Mouse (Mus musculus) heart, postnatal 0 days (tissue): ENCODE data around the gene Dyrk1a.

Experiments used
- CTCF ChIP-seq: IDR thresholded peaks from 2 replicates; pipeline ENCODE4 v1.5.1; 2016; ENCODE audit warnings: antibody characterized with exemption, control low read depth, low read depth
- EP300 ChIP-seq: IDR thresholded peaks from 2 replicates; pipeline ENCODE4 v1.6.1; 2016; ENCODE audit warnings: antibody characterized with exemption, low read depth

DNA sequence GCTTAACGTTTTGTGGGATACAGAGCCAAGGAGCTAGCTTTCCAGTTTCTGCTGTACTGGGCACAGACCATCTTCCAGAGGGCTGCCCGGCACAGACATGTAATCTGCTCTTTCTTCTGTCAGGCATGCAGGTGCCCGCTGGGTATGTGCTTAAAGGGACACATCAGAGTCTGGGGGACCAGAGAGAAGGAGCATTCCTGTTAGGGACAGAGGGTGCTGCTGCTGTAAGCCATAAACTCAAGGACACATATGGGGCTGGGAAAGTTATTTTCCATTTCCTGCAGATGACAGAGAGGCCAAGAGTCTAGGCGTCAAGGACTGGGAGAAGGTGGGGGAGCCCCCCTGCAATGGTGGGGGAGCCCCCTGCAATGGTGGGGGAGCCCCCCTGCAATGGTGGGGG, 149.7 kb downstream of the Dyrk1a start:
- no peak for TF ChIP-seq CTCF
- no peak for TF ChIP-seq EP300
